Mouse (Mus musculus) embryonic fibroblast, embryonic 13.5 days (primary cell): ENCODE data around the gene Trim17.

Experiments
- CTCF ChIP-seq: IDR thresholded peaks from 2 replicates; pipeline ENCODE4 v1.5.1; 2011; ENCODE audit warnings: mild to moderate bottlenecking, control low read depth, low read length, moderate library complexity, borderline replicate concordance; ENCODE audit not compliant: insufficient read depth
- POLR2A ChIP-seq: IDR thresholded peaks from 2 replicates; pipeline ENCODE4 v1.6.1; 2011; ENCODE audit warnings: low read depth, mild to moderate bottlenecking, control low read depth, low read length, moderate library complexity

DNA sequence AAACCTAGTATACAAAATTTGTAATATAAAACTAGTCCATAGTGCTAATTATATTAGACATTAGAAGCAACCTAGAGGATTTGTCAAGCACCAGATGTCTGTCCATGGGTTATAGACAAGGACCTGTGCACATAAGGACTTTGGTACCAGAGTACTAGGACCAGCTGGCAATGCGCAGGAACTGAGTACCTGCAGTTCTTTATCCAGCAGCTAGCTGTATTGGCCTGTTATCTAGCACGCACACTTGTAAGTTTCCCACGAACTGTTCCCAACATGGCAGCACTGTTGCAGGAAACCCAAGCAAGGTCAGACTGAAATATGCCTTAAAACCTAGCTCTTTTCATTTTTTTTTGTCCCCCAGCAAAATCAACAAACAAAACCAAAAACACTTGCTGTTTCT is 24.2 kb upstream of the Trim17 start:
- TF ChIP-seq CTCF = no peak
- TF ChIP-seq POLR2A = no peak
